Mouse (Mus musculus): ENCODE measurements around the gene 4833439L19Rik. TPM values are rescaled to one million over a fixed set of nuclear protein-coding genes. Genes with fewer than 3 reads are reported as not detected.
"Not testable (repeated sequence)": the region's sequence is repeated elsewhere in the genome, so short reads cannot be mapped to it uniquely, and the experiment has no call there.

Gene 4833439L19Rik
- polyA plus RNA-seq (2015; fragmentation: Nextera tagmentation; extraction: Ambion mirVana): 268 and 272 TPM in 2 replicates

DNA sequence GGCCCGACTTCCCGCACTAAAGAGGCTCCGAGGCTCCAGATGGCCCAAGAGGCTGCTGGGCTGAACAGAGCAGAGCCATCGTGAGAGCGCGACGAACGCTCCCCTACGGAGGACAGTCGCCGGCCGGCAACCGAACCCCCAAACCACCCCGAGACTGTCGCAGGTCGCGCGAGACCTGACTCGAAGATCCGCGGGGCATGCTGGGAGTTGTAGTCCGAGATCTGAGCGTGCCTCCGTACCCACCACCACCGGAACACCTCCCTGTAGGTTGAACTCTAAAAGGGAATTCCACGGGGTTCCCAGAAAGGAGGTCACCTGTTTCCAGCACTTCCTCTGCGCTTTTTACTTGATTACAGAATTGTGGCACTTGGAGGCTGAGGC lies at the start of gene 4833439L19Rik:
TSS of gene 4833439L19Rik (minus strand) at position 235 of the 381 bp plus-strand sequence.
- H3K9me3 ChIP-seq (ENCODE audit: control insufficient read depth, low read length): no peaks in the 10 kb centered on the region
- peak within 1 kb of the TSS; percentile 86 for H3K27ac ChIP-seq (ENCODE audit: low read depth, low read length)
- H3K36me3 ChIP-seq (ENCODE audit: control insufficient read depth, insufficient read depth, low read length): peaks cover 16% of the 10 kb centered on the region; the same call in 1 of the 2 replicates
- WGBS: under 1% methylated on average over 27 of the region's 27 CpGs
- H3K9ac ChIP-seq (ENCODE audit: low read depth, low read length): peak within 1 kb of the TSS; percentile 97
- H3K4me3 ChIP-seq (ENCODE audit: low read length): peak within 1 kb of the TSS; percentile 95
- peak; percentile 97 for ATAC-seq
- peaks cover 13% of the 10 kb centered on the region for H3K4me1 ChIP-seq (ENCODE audit: control insufficient read depth, insufficient read depth, low read depth, low read length)
- H3K27me3 ChIP-seq (replicated peaks; ENCODE audit: control insufficient read depth, insufficient read depth, low read length): no peaks in the 10 kb centered on the region
- H3K4me2 ChIP-seq (ENCODE audit: low read length): peak within 1 kb of the TSS; percentile 81

DNA sequence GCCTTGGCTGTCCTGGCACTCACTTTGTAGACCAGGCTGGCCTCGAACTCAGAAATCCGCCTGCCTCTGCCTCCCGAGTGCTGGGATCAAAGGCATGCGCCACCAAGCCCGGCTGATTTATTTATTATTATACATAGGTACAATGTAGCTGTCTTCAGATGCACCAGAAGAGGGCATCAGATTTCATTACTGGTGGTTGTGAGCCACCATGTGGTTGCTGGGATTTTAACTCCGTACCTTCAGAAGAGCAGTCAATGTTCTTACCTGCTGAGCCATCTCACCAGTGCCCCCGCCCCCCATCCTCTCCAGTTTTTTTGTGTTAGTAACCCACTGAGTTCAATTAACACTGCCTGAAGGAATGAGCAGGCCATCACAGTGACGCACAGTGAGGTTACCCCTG lies 47.9 kb upstream of the 4833439L19Rik start:
- H3K4me1 ChIP-seq (ENCODE audit: control insufficient read depth, insufficient read depth, low read depth, low read length): peaks cover 25% of the 10 kb centered on the region
- not testable (repeated sequence) for H3K36me3 ChIP-seq (ENCODE audit: control insufficient read depth, insufficient read depth, low read length); ATAC-seq; H3K27me3 ChIP-seq (replicated peaks; ENCODE audit: control insufficient read depth, insufficient read depth, low read length); H3K9ac ChIP-seq (ENCODE audit: low read depth, low read length); H3K4me3 ChIP-seq (ENCODE audit: low read length); H3K27ac ChIP-seq (ENCODE audit: low read depth, low read length); H3K4me2 ChIP-seq (ENCODE audit: low read length); H3K9me3 ChIP-seq (ENCODE audit: control insufficient read depth, low read length)
- WGBS: 87% methylated on average over 8 of the region's 8 CpGs

DNA sequence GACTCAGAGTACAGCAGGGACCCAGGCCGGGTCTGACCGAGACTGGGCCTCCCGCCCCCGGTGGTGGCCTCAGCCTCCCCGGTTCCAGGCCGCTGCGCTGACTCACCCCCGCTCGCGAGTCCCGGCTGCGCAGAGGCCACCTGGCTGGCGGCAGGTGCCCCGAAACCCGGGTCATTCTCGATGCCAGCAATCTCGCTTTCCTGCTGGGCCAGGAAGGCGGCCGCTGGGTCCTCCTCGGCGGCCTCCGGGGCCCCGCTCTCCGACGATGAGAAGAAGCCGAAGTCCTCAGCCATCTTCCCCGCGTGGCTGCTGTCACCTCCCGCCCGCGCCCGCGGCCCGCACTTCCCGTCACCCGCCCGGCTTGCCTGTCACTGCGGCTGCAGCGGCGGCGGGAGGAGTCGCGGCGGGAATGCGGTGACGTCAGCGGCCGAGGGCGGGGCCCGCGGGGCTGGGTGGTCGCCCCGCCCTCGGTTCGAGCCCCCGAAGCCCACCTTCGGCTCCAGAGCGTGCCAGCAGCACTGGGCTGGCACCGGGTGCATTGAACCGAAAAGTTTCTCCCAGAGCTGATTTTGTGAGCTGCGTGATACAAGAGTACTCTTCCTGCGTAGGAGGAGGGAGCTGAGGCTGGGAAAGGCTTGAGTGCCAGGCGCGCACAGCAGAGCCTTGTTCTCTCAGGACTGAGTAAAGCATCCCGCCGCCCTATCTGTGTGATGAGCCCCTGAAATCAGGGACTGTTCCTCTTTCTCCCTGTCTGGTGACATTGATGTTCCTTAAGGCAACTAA lies 45.9 kb upstream of the 4833439L19Rik start, which contains the start of gene Cltb:
TSS of gene Cltb (minus strand) at position 373 of the 783 bp plus-strand sequence.
- WGBS: under 1% methylated on average over 54 of the region's 66 CpGs
- Histone ChIP-seq H3K27ac (ENCODE audit: low read depth, low read length) (peak within 1 kb of the TSS; percentile 84), H3K9me3 (ENCODE audit: control insufficient read depth, low read length) (no peaks in the 10 kb centered on the region), H3K27me3 (replicated peaks; ENCODE audit: control insufficient read depth, insufficient read depth, low read length) (no peaks in the 10 kb centered on the region), H3K4me3 (ENCODE audit: low read length) (peak within 1 kb of the TSS; percentile 90), H3K9ac (ENCODE audit: low read depth, low read length) (peak within 1 kb of the TSS; percentile 95), H3K36me3 (ENCODE audit: control insufficient read depth, insufficient read depth, low read length) (no peaks in the 10 kb centered on the region), H3K4me2 (ENCODE audit: low read length) (peak within 1 kb of the TSS; percentile 91), H3K4me1 (ENCODE audit: control insufficient read depth, insufficient read depth, low read depth, low read length) (peaks cover 27% of the 10 kb centered on the region)
- peak; percentile 71 for ATAC-seq

DNA sequence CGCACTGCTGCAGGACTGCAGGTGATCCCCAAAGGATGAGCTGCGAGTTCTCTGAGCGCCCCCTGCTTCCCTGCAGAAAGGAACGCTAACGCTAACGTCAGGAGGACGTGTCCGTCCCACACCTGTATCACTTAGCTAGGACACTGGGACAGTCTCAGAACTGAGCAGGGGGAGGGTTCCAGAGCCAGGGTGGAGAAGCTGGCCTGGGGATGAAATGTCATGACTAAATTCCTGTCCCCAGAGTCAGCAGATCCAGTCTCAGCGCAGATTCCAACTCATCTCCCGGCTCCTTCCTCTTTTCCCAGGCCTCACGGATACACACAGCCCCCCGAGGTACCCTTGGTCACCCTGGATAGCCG lies 45.4 kb upstream of the 4833439L19Rik start:
- H3K27me3 ChIP-seq (replicated peaks; ENCODE audit: control insufficient read depth, insufficient read depth, low read length): no peaks in the 10 kb centered on the region
- ATAC-seq: peak; percentile 50
- H3K27ac ChIP-seq (ENCODE audit: low read depth, low read length): peak overlapping the region; percentile 84
- WGBS: 5% methylated on average over 13 of the region's 13 CpGs
- peaks cover 4% of the 10 kb centered on the region; the same call in 1 of the 2 replicates for H3K36me3 ChIP-seq (ENCODE audit: control insufficient read depth, insufficient read depth, low read length)
- peak overlapping the region; percentile 91 for H3K4me2 ChIP-seq (ENCODE audit: low read length)
- H3K9me3 ChIP-seq (ENCODE audit: control insufficient read depth, low read length): no peaks in the 10 kb centered on the region
- peaks cover 27% of the 10 kb centered on the region for H3K4me1 ChIP-seq (ENCODE audit: control insufficient read depth, insufficient read depth, low read depth, low read length)
- H3K9ac ChIP-seq (ENCODE audit: low read depth, low read length): peak overlapping the region; percentile 95
- peak overlapping the region; percentile 90 for H3K4me3 ChIP-seq (ENCODE audit: low read length)

DNA sequence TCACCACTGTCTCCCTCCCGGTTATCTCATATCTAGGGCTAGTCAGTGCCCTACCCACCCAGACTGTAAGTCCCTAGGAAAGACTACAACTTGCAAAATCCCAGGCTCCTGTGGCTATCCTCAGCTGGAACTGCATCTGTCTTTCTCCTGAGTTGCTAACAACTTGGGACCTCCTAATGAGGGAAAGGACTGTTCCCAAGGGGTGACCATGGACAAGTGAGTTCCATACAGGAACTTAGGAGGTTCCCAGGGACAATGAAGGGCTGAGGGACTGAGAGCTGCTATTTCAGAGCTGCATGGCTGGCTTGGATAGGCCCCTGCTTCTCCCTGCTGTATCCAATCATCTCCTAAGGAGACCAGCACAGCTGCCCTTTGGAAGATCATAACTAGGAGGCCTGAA lies 44.1 kb upstream of the 4833439L19Rik start:
- H3K36me3 ChIP-seq (ENCODE audit: control insufficient read depth, insufficient read depth, low read length): peaks cover 7% of the 10 kb centered on the region
- no peaks in the 10 kb centered on the region for H3K27me3 ChIP-seq (replicated peaks; ENCODE audit: control insufficient read depth, insufficient read depth, low read length)
- H3K9me3 ChIP-seq (ENCODE audit: control insufficient read depth, low read length): no peaks in the 10 kb centered on the region
- WGBS: 22% methylated on average over 1 of the region's 1 CpGs
- peak overlapping the region; percentile 91 for H3K4me2 ChIP-seq (ENCODE audit: low read length)
- ATAC-seq: no peak
- no peak overlapping the region for H3K27ac ChIP-seq (ENCODE audit: low read depth, low read length)
- peak overlapping the region; percentile 29 for H3K4me3 ChIP-seq (ENCODE audit: low read length)
- H3K4me1 ChIP-seq (ENCODE audit: control insufficient read depth, insufficient read depth, low read depth, low read length): peaks cover 27% of the 10 kb centered on the region
- H3K9ac ChIP-seq (ENCODE audit: low read depth, low read length): peak overlapping the region; percentile 47

DNA sequence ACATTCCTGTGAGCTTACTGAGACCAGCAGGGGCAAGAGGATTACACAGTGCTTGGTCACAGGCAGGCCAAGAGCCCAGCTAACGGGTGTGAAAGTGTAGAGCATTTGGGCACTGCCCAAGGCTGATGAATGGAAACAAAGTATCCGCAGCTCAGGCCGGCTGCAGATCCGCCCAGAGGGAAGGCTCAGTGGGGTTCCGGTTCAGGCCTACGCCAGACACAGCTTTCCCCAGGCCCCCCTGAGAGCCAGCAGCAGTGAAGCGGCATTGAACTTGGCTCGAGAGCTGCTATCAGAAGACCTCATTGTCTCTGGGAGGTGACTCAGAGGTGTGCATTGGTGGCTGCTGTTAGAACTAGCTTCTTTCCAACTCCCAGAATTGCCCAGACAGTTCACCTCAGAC lies 43.4 kb upstream of the 4833439L19Rik start:
- H3K27me3 ChIP-seq (replicated peaks; ENCODE audit: control insufficient read depth, insufficient read depth, low read length): no peaks in the 10 kb centered on the region
- peaks cover 7% of the 10 kb centered on the region for H3K36me3 ChIP-seq (ENCODE audit: control insufficient read depth, insufficient read depth, low read length)
- no peaks in the 10 kb centered on the region for H3K9me3 ChIP-seq (ENCODE audit: control insufficient read depth, low read length)
- ATAC-seq: peak; percentile 46; the same call in 1 of the 2 replicates
- H3K4me3 ChIP-seq (ENCODE audit: low read length): peak overlapping the region; percentile 29
- H3K4me1 ChIP-seq (ENCODE audit: control insufficient read depth, insufficient read depth, low read depth, low read length): peaks cover 27% of the 10 kb centered on the region
- 13% methylated on average over 8 of the region's 8 CpGs for WGBS
- peak overlapping the region; percentile 18; the same call in 1 of the 2 replicates for H3K27ac ChIP-seq (ENCODE audit: low read depth, low read length)
- H3K4me2 ChIP-seq (ENCODE audit: low read length): peak overlapping the region; percentile 91
- H3K9ac ChIP-seq (ENCODE audit: low read depth, low read length): peak overlapping the region; percentile 47

DNA sequence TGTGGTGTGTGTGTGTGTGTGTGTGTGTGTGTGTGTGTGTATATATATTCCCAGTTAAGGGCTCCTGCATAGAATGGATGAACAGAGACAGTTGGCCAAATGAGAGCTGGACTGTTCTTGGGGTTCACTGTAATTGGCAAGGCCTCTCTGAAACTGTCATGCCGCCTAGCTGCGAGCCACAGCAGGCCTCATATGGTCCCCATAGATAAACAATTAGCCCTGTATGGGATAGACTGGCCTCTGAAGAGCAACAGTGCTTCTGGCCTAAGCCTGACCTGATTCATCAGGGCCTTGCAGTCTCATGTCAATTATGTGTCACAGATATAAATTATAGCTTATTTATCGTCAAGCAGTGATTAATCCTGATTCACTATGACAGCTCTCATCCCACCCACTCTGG lies 42.8 kb upstream of the 4833439L19Rik start:
- no peak overlapping the region for H3K4me3 ChIP-seq (ENCODE audit: low read length)
- no peaks in the 10 kb centered on the region for H3K27me3 ChIP-seq (replicated peaks; ENCODE audit: control insufficient read depth, insufficient read depth, low read length)
- no peaks in the 10 kb centered on the region for H3K9me3 ChIP-seq (ENCODE audit: control insufficient read depth, low read length)
- peaks cover 27% of the 10 kb centered on the region for H3K4me1 ChIP-seq (ENCODE audit: control insufficient read depth, insufficient read depth, low read depth, low read length)
- H3K27ac ChIP-seq (ENCODE audit: low read depth, low read length): no peak overlapping the region
- peaks cover 7% of the 10 kb centered on the region for H3K36me3 ChIP-seq (ENCODE audit: control insufficient read depth, insufficient read depth, low read length)
- no peak overlapping the region for H3K9ac ChIP-seq (ENCODE audit: low read depth, low read length)
- 63% methylated on average over 3 of the region's 3 CpGs for WGBS
- no peak for ATAC-seq
- H3K4me2 ChIP-seq (ENCODE audit: low read length): peak overlapping the region; percentile 91

DNA sequence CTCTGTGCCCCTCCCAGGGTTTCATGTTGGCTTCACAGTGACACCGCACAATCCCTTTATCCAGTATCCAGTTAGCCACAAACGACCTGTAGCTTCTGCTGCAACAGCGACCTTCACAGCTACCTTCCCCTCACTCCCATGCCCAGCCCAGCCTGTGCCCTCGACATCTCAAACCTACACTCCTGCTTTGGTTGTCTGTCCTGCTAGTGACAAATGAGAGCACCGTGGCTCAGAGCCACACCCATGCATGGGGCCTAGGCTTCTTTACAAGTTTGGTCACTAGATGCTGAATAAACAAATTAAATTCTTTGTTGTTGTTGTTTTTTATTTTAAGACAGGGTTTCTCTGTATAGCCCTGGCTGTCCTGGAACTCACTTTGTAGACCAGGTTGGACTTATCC lies 42.0 kb upstream of the 4833439L19Rik start:
- H3K36me3 ChIP-seq (ENCODE audit: control insufficient read depth, insufficient read depth, low read length): peaks cover 7% of the 10 kb centered on the region
- peaks cover 27% of the 10 kb centered on the region for H3K4me1 ChIP-seq (ENCODE audit: control insufficient read depth, insufficient read depth, low read depth, low read length)
- WGBS: 71% methylated on average over 5 of the region's 5 CpGs
- no peak for ATAC-seq
- no peak overlapping the region for H3K4me3 ChIP-seq (ENCODE audit: low read length)
- H3K4me2 ChIP-seq (ENCODE audit: low read length): no peak overlapping the region
- no peaks in the 10 kb centered on the region for H3K27me3 ChIP-seq (replicated peaks; ENCODE audit: control insufficient read depth, insufficient read depth, low read length)
- no peak overlapping the region for H3K27ac ChIP-seq (ENCODE audit: low read depth, low read length)
- H3K9ac ChIP-seq (ENCODE audit: low read depth, low read length): no peak overlapping the region
- H3K9me3 ChIP-seq (ENCODE audit: control insufficient read depth, low read length): no peaks in the 10 kb centered on the region

DNA sequence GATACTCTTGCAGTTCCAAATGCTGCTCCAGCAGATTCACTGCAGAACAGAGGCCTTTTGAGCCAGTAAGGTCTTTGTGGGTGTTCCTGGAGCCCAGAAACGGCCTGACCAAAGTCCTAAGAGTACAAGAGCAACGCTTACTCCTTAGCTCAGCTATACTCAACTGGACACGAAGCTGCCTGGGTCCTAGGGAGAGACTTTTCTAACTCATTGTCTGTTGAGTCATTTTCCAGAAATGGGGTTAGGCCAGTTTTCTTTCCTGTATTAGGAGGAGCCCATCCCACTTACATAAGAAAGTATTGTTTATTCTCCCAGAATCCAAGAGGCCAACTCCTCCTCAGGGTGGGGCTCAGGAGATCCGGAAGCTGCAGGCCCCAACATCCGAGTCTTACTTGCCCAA lies 40.2 kb upstream of the 4833439L19Rik start:
- no peaks in the 10 kb centered on the region for H3K27me3 ChIP-seq (replicated peaks; ENCODE audit: control insufficient read depth, insufficient read depth, low read length)
- 77% methylated on average over 5 of the region's 5 CpGs for WGBS
- no peak overlapping the region for H3K9ac ChIP-seq (ENCODE audit: low read depth, low read length)

More for the DNA sequence above, 40.2 kb upstream of the 4833439L19Rik start:
- H3K4me1 ChIP-seq (ENCODE audit: control insufficient read depth, insufficient read depth, low read depth, low read length): peaks cover 23% of the 10 kb centered on the region
- no peaks in the 10 kb centered on the region for H3K9me3 ChIP-seq (ENCODE audit: control insufficient read depth, low read length)
- H3K36me3 ChIP-seq (ENCODE audit: control insufficient read depth, insufficient read depth, low read length): peaks cover 7% of the 10 kb centered on the region
- H3K27ac ChIP-seq (ENCODE audit: low read depth, low read length): no peak overlapping the region
- H3K4me2 ChIP-seq (ENCODE audit: low read length): no peak overlapping the region
- no peak for ATAC-seq
- no peak overlapping the region for H3K4me3 ChIP-seq (ENCODE audit: low read length)
